Mouse (Mus musculus) urinary bladder, adult 18-20 months (tissue): ENCODE data around the gene Fryl.

Source experiments
- DNase-seq, 2 experiments: peaks; one replicate each; pipeline ENCODE4 v3.0.0; 2022; ENCODE audit warnings: low spot score in 2 of 2, mixed read lengths in 2 of 2

The Fryl gene

GRCm38 (mm10) chr5:73194740-73195139 is 61.7 kb downstream of the Fryl start:
- DNase-seq, result no peak

GRCm38 (mm10) chr5:73194083-73194570 is 62.3 kb downstream of the Fryl start:
- no peak for DNase-seq

GRCm38 (mm10) chr5:73193627-73194026 is 62.8 kb downstream of the Fryl start:
- DNase-seq, result no peak

- DNase-seq, result no peak
These were observed 63.4 kb downstream of the Fryl start for GRCm38 (mm10) chr5:73192870-73193576.

GRCm38 (mm10) chr5:73191765-73192164 is 64.7 kb downstream of the Fryl start:
- no peak for DNase-seq

- DNase-seq, result no peak
These were observed 66.3 kb downstream of the Fryl start for GRCm38 (mm10) chr5:73190164-73190563.

- DNase-seq, result no peak
These were observed 66.8 kb downstream of the Fryl start for GRCm38 (mm10) chr5:73189443-73190160.

- no peak for DNase-seq
These were observed 67.8 kb downstream of the Fryl start for GRCm38 (mm10) chr5:73188576-73188975.

GRCm38 (mm10) chr5:73188164-73188563 is 68.3 kb downstream of the Fryl start:
- no peak for DNase-seq

GRCm38 (mm10) chr5:73186912-73187311 is 69.5 kb downstream of the Fryl start:
- DNase-seq, result no peak

GRCm38 (mm10) chr5:73185424-73185823 is 71.0 kb downstream of the Fryl start:
- DNase-seq, result no peak

- DNase-seq, result no peak
These were observed 73.5 kb downstream of the Fryl start for GRCm38 (mm10) chr5:73182701-73183447.

- DNase-seq, result no peak
These were observed 74.2 kb downstream of the Fryl start for GRCm38 (mm10) chr5:73182191-73182590.

- no peak for DNase-seq
These were observed 80.1 kb downstream of the Fryl start for GRCm38 (mm10) chr5:73176294-73176693.

- DNase-seq, result no peak
These were observed 80.9 kb downstream of the Fryl start for GRCm38 (mm10) chr5:73175377-73176147.

GRCm38 (mm10) chr5:73171876-73172480 is 84.4 kb downstream of the Fryl start:
- no peak for DNase-seq

GRCm38 (mm10) chr5:73171203-73171602 is 85.2 kb downstream of the Fryl start:
- no peak for DNase-seq

GRCm38 (mm10) chr5:73168769-73169272 is 87.6 kb downstream of the Fryl start:
- DNase-seq, result peak in 1 of 2 experiments; percentile 30

GRCm38 (mm10) chr5:73167976-73168768 is 88.2 kb downstream of the Fryl start:
- DNase-seq, result no peak

- no peak for DNase-seq
These were observed 92.4 kb downstream of the Fryl start for GRCm38 (mm10) chr5:73163970-73164369.
